Mouse (Mus musculus) lung, postnatal 0 days (tissue): ENCODE data around the gene Sdccag8.

ENCODE experiments used
- CTCF ChIP-seq: IDR thresholded peaks from 2 replicates; pipeline ENCODE4 v1.5.1; 2016; ENCODE audit warnings: antibody characterized with exemption, mild to moderate bottlenecking
- EP300 ChIP-seq: IDR thresholded peaks from 2 replicates; pipeline ENCODE4 v1.6.1; 2016; ENCODE audit warnings: antibody characterized with exemption, mild to moderate bottlenecking, control low read depth

DNA sequence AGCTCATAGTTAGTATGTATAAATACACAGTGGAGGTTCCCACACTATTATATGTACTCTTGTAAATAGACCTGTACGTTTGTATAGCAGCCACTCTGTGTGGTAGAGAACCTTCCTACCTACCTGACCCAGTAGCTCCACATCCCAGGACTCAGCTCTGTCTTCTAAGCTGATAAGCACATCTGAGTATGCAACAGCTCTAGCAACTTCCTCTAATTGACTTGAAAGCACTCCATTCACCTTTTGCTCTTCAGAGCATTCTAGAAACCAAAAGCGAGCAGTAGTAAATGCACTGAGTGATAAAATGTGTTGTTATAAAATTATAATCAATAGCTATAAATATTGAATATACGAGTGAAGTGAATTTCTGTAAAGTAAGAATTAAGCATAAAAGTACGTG lies 12.5 kb downstream of the Sdccag8 start:
- TF ChIP-seq CTCF (no peak), EP300 (no peak)
